Mouse (Mus musculus): ENCODE results near the gene Acss2.

GRCm38 (mm10) chr2:155523706-155524105, 6.0 kb downstream of the Acss2 start:
- TF ChIP-seq CTCF (IDR thresholded peaks at IDR 0.05; ENCODE audit: control insufficient read depth, insufficient read depth, insufficient replicate concordance, low read depth, low read length) (no peak), POLR2A (IDR thresholded peaks at IDR 0.05; ENCODE audit: control insufficient read depth, low read depth, low read length) (no peak)
